Mouse (Mus musculus): ENCODE results near the gene Hoxc9.
A peak's percentile ranks its signal among the peaks of the same experiment; 100 is the strongest.

Hoxc9 gene

DNA sequence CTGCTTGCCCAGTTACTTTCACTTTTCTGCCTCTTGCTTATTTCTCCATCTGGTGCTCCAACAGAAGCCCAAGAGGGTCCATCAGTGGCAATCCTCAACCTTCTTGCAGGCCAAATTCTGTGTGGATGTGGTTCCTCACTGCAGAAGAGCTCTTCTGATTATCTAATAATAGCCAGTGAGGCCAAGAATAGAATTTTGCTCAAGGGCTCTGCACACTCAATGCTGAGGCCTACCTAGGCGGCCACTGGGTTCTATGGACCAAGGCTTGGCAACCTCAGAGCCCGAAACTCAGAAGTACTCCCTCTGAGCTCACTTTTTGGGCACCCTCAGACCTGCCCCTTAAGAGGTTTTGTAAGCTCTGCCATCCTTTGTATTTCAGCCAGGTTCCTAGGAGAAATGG, 25.1 kb downstream of the Hoxc9 start:
- no peak for DNase-seq

DNA sequence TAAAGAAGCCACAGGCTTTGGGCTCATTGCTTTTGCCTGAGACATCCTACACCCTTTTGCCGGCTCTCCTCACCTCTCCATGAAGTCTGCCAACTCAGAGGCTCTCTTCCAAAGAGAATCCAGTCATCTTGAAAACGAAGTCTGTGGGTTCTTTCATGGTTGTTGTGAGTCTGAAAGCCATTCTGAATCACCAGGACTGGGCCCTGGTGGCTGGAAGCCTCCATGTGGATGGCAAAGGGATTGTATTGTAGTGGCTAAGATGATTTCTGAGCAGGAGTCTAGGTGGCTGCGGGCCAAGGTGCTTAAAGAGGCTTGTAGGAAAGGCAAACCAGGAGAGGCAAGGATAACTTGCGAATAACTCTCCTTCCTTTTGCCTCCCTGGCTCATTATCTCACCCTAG, 25.9 kb downstream of the Hoxc9 start:
- no peak for DNase-seq

DNA sequence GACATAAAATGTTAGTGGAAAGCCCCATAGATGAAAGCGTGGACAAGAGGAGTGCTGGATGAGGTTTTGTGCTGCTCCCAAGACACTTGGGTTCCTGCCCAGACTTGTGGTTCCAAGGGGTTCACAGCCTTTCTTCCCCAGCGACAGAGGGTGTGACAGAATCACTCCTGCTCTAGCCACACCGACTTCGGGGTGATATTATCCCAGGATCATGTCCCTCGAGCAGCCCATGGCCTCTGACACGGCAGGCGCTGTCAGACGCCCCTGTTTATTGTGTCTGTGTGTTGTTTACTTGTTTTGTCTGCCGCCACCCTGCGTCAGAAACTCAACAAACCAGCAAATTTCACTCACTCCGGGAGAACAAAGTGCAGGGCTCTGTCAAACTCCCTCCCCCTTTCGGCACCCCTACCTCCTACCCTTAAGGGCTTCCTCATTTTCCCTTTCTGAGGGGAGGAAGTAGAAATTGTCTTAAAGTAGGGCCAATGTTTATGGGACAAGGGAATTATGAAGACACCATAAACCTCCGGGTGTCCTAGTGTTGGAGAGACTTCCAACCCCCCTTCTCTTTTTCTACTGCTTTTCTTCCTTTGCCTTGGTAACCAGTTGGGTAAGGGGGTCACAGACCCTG, 26.7 kb downstream of the Hoxc9 start:
- no peak for DNase-seq

DNA sequence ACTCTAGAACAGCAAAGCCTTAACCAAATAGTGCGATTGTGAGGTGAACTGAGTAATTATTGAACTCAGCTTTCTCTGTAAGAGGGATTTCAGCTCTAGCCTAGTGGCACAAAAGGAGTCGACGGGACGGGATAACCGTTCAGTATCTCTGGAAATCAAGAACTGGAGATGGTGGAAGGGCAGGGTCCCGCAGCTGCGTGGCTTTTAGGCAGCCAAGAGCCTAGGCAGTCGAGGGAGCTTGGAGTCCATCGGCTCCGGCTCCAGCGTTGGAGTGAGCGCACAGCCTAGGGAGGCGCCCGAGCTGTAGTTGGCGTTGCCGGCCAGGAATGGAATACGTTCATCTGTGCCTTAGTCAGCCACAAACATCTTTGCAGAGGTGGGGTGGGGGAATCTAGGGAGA, 29.1 kb downstream of the Hoxc9 start:
- DNase-seq = peak; percentile 78

DNA sequence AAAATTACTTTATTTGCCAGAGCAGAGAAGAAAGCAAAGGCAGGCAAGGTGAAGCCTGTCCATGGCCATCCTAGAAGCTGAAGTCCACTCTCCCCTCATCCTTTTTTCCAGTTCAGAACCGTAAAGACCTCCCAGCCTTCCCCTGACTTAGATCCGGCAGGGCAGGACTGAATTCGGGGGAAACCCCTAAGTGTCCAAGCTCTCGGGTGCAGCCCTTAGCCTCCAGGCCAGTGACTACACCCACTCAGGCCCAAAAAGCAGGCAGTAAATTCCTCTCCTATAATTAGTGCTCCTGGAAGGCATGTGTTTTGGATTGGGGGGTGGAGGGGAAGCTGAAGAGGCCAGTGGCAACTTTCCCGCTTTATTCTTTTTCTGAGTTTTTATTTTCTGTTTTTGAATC, 29.6 kb downstream of the Hoxc9 start:
- no peak for DNase-seq

DNA sequence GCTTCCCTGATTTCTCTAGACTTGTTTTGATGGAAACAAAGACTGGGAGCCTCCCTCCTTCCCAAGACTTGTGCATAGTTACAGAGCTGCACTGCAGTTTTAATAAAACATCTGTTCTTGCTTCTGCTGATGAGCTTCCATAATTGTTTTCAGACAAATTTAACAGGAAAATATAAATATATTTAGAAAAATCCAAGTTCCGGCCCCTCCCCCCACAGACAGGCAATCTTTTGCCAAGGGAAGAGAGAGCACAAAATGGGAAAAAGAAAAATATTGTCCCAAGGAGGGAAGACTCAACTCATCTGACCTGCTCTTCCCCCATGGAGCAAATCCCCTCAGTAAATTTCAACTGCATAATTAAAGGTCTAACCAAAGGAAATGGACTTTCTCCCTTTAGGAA, 30.1 kb downstream of the Hoxc9 start:
- DNase-seq = no peak

DNA sequence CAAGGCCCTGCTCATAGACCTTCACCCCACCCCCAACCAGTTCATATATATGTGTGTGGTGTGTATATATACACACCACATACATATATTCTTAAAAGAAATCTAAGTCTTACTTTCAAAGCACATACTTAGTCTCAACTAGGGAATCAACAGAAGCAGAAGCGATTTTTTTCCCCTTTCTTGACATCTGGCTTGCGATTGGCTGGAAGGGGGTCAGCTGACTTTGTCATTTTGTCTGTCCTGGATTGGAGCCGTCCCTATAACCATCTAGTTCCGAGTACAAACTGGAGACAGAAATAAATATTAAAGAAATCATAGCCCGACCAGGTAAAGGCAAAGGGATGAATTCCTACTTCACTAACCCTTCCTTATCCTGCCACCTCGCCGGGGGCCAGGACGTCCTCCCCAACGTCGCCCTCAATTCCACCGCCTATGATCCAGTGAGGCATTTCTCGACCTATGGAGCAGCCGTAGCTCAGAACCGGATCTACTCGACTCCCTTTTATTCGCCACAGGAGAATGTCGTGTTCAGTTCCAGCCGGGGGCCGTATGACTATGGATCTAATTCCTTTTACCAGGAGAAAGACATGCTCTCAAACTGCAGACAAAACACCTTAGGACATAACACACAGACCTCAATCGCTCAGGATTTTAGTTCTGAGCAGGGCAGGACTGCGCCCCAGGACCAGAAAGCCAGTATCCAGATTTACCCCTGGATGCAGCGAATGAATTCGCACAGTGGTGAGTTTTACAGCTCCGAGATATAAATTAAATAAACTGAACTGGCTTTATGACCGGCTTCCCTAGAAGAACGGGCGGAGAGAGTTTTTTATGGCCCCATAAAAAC, 33.2 kb downstream of the Hoxc9 start:
- no peak for DNase-seq

DNA sequence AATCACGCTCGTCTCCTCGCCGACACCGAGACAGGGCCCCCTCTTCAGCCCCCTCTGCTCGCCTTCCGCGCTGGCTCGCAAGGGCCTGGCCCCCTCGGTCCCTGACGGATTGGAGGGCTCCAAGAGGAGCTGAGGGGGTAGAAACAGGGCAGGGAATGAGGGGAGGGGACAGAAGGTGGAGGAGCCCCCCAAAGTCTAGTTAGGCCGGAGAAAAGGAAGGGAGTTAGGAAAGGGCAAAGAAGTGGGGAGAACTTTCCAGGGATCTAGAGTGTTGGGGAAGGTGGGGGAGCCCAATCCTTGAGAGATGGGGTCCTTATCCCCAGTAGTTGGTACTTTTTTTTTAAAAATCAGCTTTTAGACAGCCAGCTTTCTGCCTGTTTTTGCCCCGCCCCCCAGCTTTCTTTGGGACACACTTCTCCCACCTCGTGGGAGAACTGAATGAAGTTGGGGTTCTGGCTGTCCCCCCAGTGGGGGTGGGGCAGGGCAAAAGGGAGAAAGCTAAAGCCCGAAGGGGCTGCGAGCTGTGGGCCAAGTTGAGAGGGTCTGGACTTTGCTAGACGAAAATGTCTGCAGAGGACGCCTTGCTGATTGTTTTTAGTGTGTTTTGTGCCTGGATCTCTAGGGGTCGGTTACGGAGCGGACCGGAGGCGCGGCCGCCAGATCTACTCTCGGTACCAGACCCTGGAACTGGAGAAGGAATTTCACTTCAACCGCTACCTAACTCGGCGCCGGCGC, 34.0 kb downstream of the Hoxc9 start:
- DNase-seq = no peak

DNA sequence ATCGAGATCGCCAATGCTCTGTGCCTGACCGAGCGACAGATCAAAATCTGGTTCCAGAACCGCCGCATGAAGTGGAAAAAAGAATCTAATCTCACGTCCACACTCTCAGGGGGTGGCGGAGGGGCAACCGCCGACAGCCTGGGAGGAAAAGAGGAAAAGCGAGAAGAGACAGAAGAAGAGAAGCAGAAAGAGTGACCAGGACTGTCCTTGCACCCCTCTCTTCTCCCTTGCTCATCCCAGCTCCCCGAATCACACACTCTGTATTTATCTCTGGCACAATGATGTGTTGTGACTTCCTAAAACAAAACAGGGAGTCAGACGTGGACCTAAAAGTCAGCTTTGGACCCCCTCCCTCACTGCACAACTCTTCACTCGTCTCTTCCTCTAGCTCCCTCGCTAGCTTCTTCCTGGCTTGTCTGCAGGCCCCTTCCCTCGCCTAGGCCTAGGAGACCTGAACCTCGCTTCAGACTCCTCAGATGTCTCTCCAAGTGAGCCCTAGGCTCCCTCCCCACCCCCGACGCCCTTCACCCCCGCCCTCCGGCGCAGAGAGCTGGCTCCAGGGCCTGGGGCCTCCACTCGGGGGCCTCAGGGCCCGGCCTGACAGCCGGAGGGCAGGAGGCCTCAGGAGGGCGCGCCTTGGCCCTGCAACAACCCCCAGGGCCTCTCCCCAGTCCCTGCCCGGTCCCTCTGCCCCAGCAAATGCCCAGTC, 34.8 kb downstream of the Hoxc9 start:
- peak; percentile 46 for DNase-seq

DNA sequence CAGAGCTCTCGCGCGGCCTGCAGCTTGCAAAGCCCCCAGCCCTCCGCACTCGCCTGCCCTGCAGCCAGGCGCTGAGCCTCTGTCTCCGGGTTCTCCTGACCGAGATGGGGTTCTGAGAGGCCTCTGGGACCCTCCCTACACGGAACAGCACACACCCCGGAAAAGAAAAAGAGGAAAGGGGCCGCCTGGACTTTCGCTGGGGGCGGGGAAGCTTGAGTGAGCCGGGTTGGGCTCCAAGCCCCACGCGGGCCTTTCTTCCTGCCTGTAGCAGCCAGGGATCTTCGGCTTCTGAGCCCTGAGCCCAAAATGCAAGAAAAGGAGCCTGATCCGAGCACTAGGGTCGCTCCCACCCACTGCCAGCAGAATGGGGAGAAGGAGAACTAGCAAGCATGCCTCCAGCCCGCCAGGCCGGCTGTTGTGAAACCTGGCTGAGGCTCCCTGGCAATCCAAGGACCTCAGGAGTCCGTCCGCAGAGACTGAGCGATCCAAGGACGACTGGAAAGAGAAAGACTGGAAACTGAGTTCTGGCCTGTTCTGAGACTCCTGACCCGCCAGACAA, 35.8 kb downstream of the Hoxc9 start:
- peak; percentile 68 for DNase-seq

DNA sequence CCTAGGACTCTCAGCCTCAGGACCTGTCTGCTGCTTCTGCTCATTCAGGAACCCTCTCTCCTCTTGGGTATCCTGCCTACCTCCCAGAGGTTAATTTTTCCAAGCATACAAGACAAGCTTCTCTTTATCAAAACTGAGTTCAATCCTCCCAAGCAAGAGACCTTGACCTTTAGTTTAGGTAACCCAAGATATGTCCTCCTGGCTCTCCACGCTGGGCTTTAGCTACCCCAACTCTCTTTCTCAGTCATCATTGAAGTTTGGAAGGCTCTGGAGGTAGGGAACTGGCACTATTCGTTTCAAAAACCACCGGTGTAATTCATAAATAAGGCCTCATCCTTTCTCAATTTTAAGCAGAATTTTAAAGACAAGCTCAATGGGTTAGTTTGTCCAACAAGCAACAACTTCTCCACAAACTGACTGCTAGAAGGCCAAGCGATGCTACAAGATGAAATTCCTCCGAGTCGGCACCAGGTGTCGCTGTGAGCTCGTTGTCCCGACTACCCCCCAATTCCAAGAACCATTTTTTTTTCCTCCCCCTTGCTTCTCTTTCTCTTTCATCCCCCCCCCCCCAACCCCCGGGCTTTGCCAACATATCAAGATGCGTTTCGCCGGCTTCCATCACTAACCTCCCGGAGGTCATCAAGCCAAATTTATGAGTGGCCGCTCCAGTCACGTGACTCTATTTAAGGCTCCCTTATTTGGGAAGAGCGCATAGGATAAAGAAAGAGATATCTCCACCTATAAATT, 37.2 kb downstream of the Hoxc9 start:
- peak; percentile 87 for DNase-seq

DNA sequence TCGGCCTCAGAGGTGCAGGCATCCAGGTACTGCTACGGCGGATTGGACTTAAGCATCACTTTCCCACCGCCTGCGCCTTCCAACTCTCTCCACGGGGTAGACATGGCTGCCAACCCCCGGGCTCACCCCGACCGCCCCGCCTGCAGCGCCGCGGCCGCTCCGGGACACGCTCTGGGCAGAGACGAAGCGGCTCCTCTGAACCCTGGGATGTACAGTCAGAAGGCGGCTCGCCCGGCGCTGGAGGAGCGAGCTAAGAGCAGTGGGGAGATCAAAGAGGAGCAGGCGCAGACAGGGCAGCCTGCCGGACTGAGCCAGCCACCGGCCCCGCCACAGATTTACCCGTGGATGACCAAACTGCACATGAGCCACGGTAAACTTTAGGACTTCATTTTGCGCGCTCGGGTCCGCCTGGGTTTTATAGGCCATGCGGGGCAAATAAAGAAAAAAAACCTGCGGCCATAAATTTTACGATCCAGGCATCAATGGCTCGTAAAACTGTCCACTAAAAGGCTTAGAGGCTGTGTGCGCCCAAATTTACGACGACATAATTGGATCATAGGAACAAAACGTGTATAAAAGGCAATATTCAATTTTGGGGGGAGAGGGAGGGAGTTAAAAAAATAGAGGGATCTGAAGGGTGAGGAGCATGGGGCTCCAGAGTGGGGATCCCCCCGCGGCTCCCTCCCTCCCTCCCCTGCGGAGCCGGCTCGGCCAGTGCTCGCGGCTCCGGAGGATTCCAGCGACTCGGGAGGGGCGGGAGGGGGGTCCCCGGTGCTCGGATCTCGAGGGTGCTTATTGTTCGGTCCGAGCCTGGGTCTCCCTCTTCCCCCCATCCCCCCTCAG, 38.1 kb downstream of the Hoxc9 start:
- peak; percentile 83 for DNase-seq

DNA sequence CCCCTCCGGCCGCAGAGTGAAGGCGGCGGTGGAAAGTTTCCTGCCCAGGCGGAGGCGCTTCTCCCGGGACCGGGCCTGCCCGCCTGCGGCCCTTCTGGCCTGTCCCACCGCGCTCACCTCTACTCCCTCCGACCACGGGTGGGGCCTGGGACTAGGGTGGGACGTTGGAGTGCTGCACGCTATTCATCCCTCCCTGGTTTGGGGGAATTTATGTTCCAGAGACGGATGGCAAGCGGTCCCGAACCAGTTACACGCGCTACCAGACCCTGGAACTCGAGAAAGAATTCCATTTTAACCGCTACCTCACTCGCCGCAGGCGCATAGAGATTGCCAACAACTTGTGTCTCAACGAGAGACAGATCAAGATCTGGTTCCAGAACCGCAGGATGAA, 38.8 kb downstream of the Hoxc9 start:
- no peak for DNase-seq

DNA sequence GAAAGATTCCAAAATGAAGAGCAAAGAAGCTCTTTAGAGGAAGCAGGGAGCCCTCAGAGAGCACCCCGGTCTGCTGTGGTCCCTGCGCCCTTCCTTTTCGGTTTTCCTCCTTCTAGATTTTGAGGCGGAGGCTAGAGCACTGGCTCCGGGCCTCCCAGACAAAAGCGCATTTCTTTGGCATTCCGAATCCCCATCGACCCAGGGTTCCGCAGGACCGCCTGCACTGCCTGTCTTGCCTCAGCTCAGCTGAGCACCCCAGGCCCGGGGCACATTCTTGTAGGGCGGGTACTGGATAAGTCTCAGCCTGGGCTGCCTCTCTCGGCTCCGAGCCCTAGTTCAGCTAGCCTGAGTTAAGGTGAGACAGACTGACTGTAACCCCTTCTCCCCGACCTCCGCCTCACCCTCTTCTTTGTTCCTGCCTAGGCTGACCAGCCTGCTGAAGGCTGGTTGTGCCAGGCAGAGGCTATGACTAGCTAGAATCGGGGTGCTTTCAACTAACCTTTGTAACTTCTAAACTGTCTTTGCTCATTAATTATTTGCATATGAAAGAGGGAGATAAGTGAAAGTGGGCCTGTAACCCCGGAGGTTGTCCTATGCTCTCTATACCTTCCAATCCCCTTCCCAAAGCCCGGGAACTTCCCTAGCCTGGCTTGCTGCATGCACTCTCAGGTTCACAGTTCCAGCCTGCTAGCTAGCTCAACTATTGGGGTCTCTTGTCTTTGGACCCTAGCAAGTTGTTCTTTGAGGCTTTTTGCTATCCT, 39.3 kb downstream of the Hoxc9 start:
- DNase-seq = no peak

DNA sequence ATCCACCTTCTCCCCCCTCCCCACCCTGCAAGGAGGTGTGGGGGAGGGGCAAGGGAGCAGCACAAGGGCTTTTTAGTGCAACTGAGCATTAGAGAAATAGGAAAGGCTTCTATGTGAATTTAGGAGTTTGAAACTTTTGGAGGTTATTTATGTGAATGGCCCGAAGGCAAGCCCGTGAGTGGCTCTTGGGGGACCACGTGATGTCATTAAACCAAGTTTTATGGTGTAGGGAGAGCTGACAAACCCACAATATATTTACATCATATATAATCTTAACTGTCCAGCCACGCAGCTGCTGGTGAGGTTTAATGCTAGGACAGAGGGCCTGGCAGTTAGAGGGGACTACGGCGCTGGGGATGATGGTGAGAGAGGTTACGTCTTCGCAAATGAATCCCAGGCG, 42.4 kb downstream of the Hoxc9 start, which contains the start of gene Hoxc4:
Gene Hoxc4, plus strand, starts transcription at position 299 of the 400 bp plus-strand sequence.
- DNase-seq = peak; percentile 66

DNA sequence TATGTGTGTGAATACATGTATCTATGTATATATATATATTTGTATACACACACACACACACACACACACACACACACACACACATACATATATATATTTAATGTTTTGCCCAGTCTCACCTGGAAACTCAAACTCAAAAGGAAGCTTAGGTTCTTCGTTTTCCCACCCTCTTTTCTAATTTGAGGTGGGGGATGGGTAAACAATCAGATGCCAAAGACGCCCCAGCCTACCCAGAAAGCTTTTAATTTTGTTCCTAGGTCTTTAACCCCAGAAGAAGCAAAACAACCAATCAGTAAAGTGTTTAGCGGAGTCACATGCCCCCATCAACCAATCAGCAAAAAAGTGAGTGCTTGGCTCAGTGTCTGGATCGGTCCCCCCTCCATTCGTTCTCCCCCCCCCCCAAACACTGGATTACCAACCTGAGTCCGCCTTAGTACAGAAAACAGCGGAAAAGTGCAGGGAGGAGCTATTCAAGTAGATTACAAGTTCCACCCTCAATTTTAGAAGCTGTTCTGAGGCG, 44.7 kb downstream of the Hoxc9 start:
- DNase-seq = no peak

DNA sequence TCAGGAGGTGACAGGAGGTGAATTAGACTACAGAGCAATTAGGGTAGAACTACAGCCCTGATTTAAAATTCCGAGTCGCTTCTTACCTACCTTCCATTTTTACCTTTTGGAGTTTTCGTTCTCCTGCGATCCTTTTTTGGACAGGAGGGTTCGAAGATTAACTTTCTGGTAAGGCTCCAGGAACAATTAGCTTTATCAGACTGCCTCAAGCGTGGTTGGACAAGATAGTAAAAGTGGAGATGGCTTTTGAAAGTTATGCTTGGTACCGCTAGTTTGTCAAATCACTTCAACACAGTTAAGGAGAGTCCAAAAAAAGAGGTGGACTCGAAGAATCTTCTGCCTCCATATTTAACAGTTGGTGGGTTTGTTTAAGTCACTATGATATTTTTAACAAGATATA, 45.3 kb downstream of the Hoxc9 start:
- no peak for DNase-seq

DNA sequence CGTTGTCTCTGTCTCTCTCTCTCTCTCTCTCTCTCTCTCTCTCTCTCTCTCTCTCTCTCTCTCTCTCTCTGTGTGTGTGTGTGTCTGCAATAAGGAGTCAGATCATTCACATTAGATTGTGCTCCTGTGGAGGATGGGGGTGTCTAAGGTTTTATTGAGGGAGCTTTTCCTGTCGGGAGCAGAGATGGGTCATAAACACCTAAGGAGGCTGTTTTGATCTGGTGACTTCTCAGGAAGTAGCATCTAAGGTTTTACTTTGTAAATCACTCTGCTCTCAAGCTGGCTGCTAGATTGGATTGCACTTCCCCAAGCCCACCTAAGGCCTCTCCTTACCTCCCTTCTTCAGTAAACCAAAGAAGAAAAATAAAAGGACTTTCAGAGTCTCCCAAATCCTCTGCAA, 47.9 kb downstream of the Hoxc9 start:
- DNase-seq = no peak

DNA sequence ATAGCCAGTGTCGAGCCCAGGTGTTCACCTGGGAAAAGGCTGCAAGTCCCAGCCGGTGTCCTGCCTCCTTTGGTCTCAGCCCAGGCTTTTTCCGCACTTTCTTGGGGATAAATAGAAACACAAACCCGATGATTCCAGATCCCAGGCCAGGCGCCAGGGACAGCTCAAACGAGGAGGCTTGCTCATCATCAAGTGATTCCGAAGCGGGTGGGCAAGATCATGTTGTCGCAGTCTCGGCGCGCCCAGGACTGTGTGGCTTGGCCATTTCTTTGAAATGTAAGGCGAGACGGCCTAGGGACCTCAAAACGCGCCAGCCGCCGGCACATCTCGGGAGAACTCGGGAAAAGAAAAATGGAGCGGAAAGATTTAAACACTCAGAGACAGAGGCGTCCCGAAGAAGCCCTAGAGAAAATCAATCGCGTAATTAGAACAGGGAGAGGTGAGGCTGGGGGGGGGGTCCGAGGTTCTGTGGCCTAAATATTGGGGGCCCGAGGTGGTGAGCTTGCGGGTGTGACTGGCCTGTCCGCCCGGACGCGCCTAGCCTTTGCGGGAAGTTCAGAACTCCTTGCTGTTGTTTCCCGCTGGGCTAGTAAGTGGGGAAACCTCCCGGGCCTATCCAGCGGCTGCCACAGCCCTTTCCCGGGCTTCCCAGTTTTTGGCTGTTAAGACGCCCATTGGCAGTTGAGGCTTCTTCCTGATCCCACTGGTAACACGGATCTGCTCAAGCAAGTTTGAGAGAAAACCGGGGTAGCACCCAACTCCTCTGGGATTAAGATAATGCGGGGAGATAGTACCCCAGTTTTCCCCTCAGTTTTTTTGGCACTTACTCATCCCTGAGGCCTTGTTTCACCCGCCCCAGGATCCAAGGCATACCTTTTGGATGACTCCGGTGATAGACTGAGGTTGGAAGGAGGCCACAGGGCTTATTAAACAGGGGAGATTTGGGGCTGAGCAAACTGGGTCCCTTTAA, 51.3 kb downstream of the Hoxc9 start:
- no peak for DNase-seq
